Mouse (Mus musculus): ENCODE measurements around the gene Gm44805.
A peak's percentile ranks its signal among the peaks of the same experiment; 100 is the strongest.
"Not testable (repeated sequence)": the region's sequence is repeated elsewhere in the genome, so short reads cannot be mapped to it uniquely, and the experiment has no call there.

The Gm44805 gene

GRCm38 (mm10) chr7:19698907-19699826 is 17.9 kb upstream of the Gm44805 start, which contains the start of gene Apoe:
Gene Apoe, minus strand, starts transcription at chr7:19699188.
- peak; percentile 59 to 69 for DNase-seq (ENCODE audit: low spot score in 2 of 2)

GRCm38 (mm10) chr7:19697949-19698906 is 17.0 kb upstream of the Gm44805 start:
- no peak for DNase-seq (ENCODE audit: low spot score in 2 of 2)

GRCm38 (mm10) chr7:19696336-19696873 is 15.2 kb upstream of the Gm44805 start:
- no peak for DNase-seq (ENCODE audit: low spot score in 2 of 2)

GRCm38 (mm10) chr7:19695881-19696280 is 14.7 kb upstream of the Gm44805 start:
- DNase-seq (ENCODE audit: low spot score in 2 of 2) = no peak

- no peak for DNase-seq (ENCODE audit: low spot score in 2 of 2)
Observed at GRCm38 (mm10) chr7:19695213-19695594, 14.0 kb upstream of the Gm44805 start.

GRCm38 (mm10) chr7:19694336-19695212 is 13.4 kb upstream of the Gm44805 start:
- DNase-seq (ENCODE audit: low spot score in 2 of 2) = no peak

GRCm38 (mm10) chr7:19693421-19693820 is 12.2 kb upstream of the Gm44805 start:
- DNase-seq (ENCODE audit: low spot score in 2 of 2) = peak in 1 of 2 experiments; percentile 45

- DNase-seq (ENCODE audit: low spot score in 2 of 2) = no peak
Observed at GRCm38 (mm10) chr7:19691873-19692865, 10.9 kb upstream of the Gm44805 start, which contains the start of gene Apoc1. Gene Apoc1, minus strand, starts transcription at chr7:19692660.

GRCm38 (mm10) chr7:19691434-19691833 is 10.2 kb upstream of the Gm44805 start:
- no peak for DNase-seq (ENCODE audit: low spot score in 2 of 2)

- no peak for DNase-seq (ENCODE audit: low spot score in 2 of 2)
Observed at GRCm38 (mm10) chr7:19690845-19691244, 9.6 kb upstream of the Gm44805 start.

- DNase-seq (ENCODE audit: low spot score in 2 of 2) = no peak
Observed at GRCm38 (mm10) chr7:19688611-19689010, 7.4 kb upstream of the Gm44805 start.

- DNase-seq (ENCODE audit: low spot score in 2 of 2) = no peak
Observed at GRCm38 (mm10) chr7:19688101-19688500, 6.9 kb upstream of the Gm44805 start.

- not testable (repeated sequence) for DNase-seq (ENCODE audit: low spot score in 2 of 2)
Observed at GRCm38 (mm10) chr7:19686927-19687583, 5.8 kb upstream of the Gm44805 start.

- DNase-seq (ENCODE audit: low spot score in 2 of 2) = no peak
Observed at GRCm38 (mm10) chr7:19686521-19686920, 5.3 kb upstream of the Gm44805 start.

GRCm38 (mm10) chr7:19685374-19685773 is 4.2 kb upstream of the Gm44805 start:
- DNase-seq (ENCODE audit: low spot score in 2 of 2) = no peak

- DNase-seq (ENCODE audit: low spot score in 2 of 2) = no peak
Observed at GRCm38 (mm10) chr7:19683771-19684201, 2.6 kb upstream of the Gm44805 start.

GRCm38 (mm10) chr7:19682979-19683378 is 1.8 kb upstream of the Gm44805 start:
- DNase-seq (ENCODE audit: low spot score in 2 of 2) = no peak

- DNase-seq (ENCODE audit: low spot score in 2 of 2) = no peak
Observed at GRCm38 (mm10) chr7:19680702-19681101, 521 bp downstream of the Gm44805 start.

- no peak for DNase-seq (ENCODE audit: low spot score in 2 of 2)
Observed at GRCm38 (mm10) chr7:19678901-19679300, 2.3 kb downstream of the Gm44805 start.
